Mouse (Mus musculus) forebrain, embryonic 16.5 days (tissue): Measurements from ENCODE around the gene Tmem132e. TPM values are rescaled to one million over a fixed set of nuclear protein-coding genes. Genes with fewer than 3 reads are reported as not detected.

Source experiments
- ATAC-seq: fragments of 200-750 bp; cut with Nextera tagmentation; 2 replicates; pipeline ENCODE4 v1.8.0; 2017; ENCODE audit warnings: mild to moderate bottlenecking, moderate library complexity
- H3K27ac ChIP-seq: fragments of 300-500 bp; sonication (generic); 2 replicates; pipeline ENCODE4 v1.5.1; 2014; ENCODE audit warnings: low read length, control low read depth
- H3K27me3 ChIP-seq: fragments of 300-500 bp; sonication (generic); replicated peaks from 2 replicates; pipeline ENCODE4 v1.6.1; 2014; ENCODE audit warnings: low read length; ENCODE audit not compliant: control insufficient read depth, insufficient read depth
- H3K36me3 ChIP-seq: fragments of 300-500 bp; sonication (generic); 2 replicates; pipeline ENCODE4 v1.6.1; 2014; ENCODE audit not compliant: control insufficient read depth, insufficient read depth
- H3K4me1 ChIP-seq: fragments of 300-500 bp; sonication (generic); replicated peaks from 2 replicates; pipeline ENCODE4 v1.6.1; 2014; ENCODE audit warnings: low read length; ENCODE audit not compliant: control insufficient read depth, insufficient read depth
- H3K4me2 ChIP-seq: fragments of 300-500 bp; sonication (generic); 2 replicates; pipeline ENCODE4 v1.6.1; 2014; ENCODE audit warnings: mild to moderate bottlenecking, low read length, control low read depth
- H3K4me3 ChIP-seq: fragments of 300-500 bp; sonication (generic); replicated peaks from 2 replicates; pipeline ENCODE4 v1.5.1; 2014; ENCODE audit warnings: mild to moderate bottlenecking, low read length, control low read depth
- H3K9ac ChIP-seq: fragments of 300-500 bp; sonication (generic); replicated peaks from 2 replicates; pipeline ENCODE4 v1.6.1; 2014; ENCODE audit warnings: low read depth, low read length, control low read depth
- H3K9me3 ChIP-seq: fragments of 300-500 bp; sonication (generic); 2 replicates; pipeline ENCODE4 v1.6.1; 2016; ENCODE audit warnings: low read length; ENCODE audit not compliant: control insufficient read depth
- WGBS: fragments of 180-500 bp; shearing (Covaris S2); extraction: QIAGEN DNeasy Blood & Tissue Kit; methylation state at CpG from one replicate; pipeline ENCODE4 v1.1.7; 2014; 5-methylcytosine and 5-hydroxymethylcytosine counted together
- polyA plus RNA-seq: library from polyadenylated mRNA; unstranded; fragments of >200 nt; fragmentation: Nextera tagmentation; extraction: Ambion mirVana; gene quantifications from 2 replicates; pipeline ENCODE4 v1.2.1, GENCODE M21; 2015

Tmem132e gene
- polyA plus RNA-seq = 0.82 and 1.4 TPM in 2 replicates

DNA sequence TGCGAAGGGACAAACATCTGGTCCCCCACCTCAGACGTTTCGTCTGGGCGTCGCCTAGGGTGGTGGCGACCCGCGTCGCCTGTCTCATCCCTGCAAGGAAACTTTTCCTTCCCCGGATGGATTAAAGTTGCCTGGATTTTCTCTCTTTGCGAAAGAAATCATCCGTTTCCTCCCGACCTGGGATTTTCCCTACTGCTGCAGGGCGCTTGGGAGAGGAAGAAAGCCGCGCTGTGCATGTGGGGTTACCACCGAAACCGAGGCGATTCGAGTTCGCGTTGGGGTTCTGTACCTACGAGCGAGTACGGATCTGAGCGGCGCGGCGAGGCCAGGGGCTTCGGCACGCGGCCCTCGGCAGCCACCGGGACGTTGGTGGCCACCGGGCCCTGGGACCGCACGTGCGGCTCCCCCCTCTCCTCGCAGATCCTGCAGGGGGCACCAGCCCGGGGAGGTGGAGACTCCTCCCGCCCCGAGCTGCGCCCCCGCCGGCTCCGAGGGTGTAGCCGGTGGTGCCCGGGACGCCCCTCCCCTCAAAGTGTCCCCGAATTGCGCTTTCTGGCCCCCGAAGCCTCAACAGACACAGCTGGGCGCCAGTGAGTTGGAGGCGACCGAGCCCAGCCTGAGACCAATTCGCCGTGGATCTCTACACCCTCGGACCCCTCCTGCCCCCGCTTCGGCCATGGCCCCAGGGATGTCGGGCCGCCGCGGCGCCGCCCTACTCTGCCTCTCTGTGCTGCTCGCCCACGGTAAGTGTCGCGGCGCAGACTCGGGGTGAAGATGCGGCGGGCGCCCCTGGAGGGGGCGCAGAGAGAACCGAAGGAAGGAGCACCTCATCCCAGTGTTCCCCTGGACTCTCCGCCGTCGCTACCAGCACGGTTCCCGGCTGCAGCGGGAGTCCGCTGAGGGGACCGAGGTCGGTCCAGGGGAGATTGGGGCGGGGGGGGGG lies at the start of gene Tmem132e:
Gene Tmem132e, plus strand, starts transcription at position 530 of the 943 bp plus-strand sequence.
- Histone ChIP-seq H3K36me3 (no peaks in the 10 kb centered on the region), H3K9me3 (no peaks in the 10 kb centered on the region), H3K27me3 (peaks cover 24% of the 10 kb centered on the region), H3K4me1 (peaks cover 28% of the 10 kb centered on the region), H3K4me2 (peak within 1 kb of the TSS; percentile 99), H3K27ac (no peak within 1 kb of the TSS), H3K9ac (peak within 1 kb of the TSS; percentile 65), H3K4me3 (peak within 1 kb of the TSS; percentile 66)
- peak; percentile 19; the same call in 1 of the 2 replicates for ATAC-seq
- WGBS = under 1% methylated on average over 86 of the region's 88 CpGs

DNA sequence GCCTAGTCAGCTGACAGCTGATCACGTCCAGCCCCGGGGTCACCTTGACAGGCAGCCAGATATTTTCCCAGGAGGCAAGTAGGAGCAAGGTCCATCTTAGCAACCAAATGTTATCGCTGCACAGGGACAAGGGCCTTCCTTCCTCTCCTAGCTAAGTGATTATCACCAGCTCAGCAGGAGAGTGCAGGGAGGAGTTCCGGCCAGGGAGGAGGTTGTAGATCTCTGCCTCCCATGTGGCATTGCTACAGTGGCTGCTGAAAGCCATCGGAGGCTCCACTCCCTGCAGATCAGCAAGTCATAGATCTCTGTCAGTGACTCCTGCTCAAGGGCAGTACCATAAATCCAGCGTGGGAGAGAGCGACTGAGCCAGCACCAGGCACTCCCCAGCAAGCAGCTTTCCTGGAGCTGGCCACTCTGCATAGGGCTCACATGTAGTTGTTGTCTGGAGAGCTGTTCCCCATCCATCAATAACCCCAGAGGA lies 48.7 kb upstream of the Tmem132e start:
- 38% methylated on average over 7 of the region's 7 CpGs for WGBS
- no peak overlapping the region for H3K9ac ChIP-seq
- no peaks in the 10 kb centered on the region for H3K4me1 ChIP-seq
- H3K36me3 ChIP-seq = no peaks in the 10 kb centered on the region
- no peaks in the 10 kb centered on the region for H3K9me3 ChIP-seq
- ATAC-seq = no peak
- no peaks in the 10 kb centered on the region for H3K27me3 ChIP-seq
- H3K4me3 ChIP-seq = no peak overlapping the region
- H3K4me2 ChIP-seq = no peak overlapping the region
- H3K27ac ChIP-seq = no peak overlapping the region

DNA sequence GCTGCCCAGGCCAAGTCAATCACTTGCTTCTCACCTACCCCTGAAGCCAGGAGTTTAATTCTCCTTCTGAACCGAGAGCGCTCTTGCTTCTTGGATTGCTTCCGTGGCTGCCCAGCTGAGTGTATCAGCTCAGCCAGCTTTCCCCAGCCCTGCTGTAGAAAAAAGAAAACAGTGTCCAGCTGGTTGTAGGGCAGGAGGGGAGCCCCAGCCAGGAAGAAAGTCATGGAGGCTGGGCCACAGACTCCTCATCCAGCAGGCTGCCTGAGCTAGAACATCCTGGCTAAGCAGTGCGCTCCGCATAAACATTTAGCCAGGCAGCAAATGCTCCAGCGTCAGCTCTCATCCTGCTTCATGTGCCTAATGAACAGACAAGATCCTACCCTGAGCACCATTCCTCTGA lies 48.3 kb upstream of the Tmem132e start:
- H3K4me1 ChIP-seq = no peaks in the 10 kb centered on the region
- H3K27me3 ChIP-seq = no peaks in the 10 kb centered on the region
- no peak overlapping the region for H3K9ac ChIP-seq
- no peak overlapping the region for H3K4me2 ChIP-seq
- H3K4me3 ChIP-seq = no peak overlapping the region
- WGBS = 59% methylated on average over 6 of the region's 6 CpGs
- no peaks in the 10 kb centered on the region for H3K36me3 ChIP-seq
- H3K9me3 ChIP-seq = no peaks in the 10 kb centered on the region
- ATAC-seq = no peak
- H3K27ac ChIP-seq = no peak overlapping the region

DNA sequence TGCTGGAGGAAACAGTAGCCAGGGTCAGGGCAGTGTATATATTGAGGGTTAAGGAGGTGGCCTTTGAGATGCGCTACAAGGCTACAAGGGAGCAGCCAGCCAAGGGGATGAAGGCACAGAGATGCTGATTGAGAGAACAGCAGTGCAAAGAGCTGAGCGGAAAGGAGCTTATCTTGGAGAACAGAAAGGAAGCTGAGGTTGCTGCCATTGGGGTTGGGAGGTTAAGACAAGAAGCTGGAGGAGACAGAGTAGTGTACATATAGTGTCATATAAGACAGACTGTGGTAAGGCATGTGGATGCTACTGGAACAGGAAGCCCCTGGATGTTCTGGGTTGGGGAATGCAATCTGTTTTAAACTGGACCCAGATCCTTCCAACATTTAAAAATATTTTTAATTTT lies 47.8 kb upstream of the Tmem132e start:
- Histone ChIP-seq H3K4me2 (no peak overlapping the region), H3K9ac (no peak overlapping the region), H3K27me3 (no peaks in the 10 kb centered on the region), H3K4me3 (no peak overlapping the region), H3K27ac (no peak overlapping the region), H3K36me3 (no peaks in the 10 kb centered on the region), H3K4me1 (no peaks in the 10 kb centered on the region), H3K9me3 (no peaks in the 10 kb centered on the region)
- ATAC-seq = no peak
- WGBS = 71% methylated on average over 2 of the region's 2 CpGs

DNA sequence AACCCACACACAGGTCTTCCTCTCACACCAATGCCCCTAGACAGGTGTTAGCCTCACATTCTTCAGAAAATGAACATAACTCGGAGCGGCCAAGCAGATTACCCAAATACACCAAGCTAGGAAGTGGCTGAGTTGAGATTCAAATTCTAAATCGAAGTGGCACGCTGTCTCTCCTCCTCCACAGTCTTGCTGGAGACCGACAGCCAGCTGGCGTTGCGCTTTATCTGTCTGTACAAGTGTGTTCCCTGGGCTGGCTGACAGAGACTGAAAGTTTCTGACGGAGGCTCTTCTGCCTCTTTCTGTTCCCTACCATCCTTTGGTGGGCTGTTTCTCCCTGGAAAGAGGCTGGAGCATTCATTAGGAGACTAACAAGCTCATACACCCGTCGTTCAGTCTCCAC lies 37.7 kb upstream of the Tmem132e start:
- Histone ChIP-seq H3K36me3 (no peaks in the 10 kb centered on the region), H3K4me2 (no peak overlapping the region), H3K4me3 (no peak overlapping the region), H3K4me1 (no peaks in the 10 kb centered on the region), H3K9ac (no peak overlapping the region), H3K27me3 (no peaks in the 10 kb centered on the region), H3K27ac (no peak overlapping the region), H3K9me3 (no peaks in the 10 kb centered on the region)
- no peak for ATAC-seq
- 77% methylated on average over 10 of the region's 10 CpGs for WGBS

DNA sequence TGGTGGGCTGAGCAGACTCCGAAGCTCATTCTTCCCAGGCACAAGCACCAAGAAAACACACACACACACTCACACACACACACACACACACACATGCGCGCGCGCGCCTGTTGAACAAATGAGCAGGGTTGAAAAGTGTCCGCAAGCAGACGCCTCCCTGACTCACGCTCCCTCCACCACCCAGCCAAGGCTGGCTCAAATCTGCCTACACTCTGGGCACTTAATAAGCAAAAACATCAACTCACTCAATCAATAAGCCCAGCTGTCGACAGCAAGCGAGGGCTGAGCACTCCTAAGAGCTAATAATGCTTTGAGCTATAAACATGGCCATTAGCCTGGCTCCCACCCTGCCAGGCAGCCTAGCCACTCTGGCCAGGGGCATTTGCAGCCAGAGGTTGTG lies 18.5 kb upstream of the Tmem132e start:
- no peak overlapping the region for H3K27ac ChIP-seq
- ATAC-seq = peak; percentile 38; the same call in 1 of the 2 replicates
- H3K4me1 ChIP-seq = peaks cover 2% of the 10 kb centered on the region; the same call in 1 of the 2 replicates
- H3K4me2 ChIP-seq = no peak overlapping the region
- H3K27me3 ChIP-seq = no peaks in the 10 kb centered on the region
- no peaks in the 10 kb centered on the region for H3K36me3 ChIP-seq
- WGBS = 48% methylated on average over 11 of the region's 11 CpGs
- no peak overlapping the region for H3K4me3 ChIP-seq
- no peaks in the 10 kb centered on the region for H3K9me3 ChIP-seq
- no peak overlapping the region for H3K9ac ChIP-seq

DNA sequence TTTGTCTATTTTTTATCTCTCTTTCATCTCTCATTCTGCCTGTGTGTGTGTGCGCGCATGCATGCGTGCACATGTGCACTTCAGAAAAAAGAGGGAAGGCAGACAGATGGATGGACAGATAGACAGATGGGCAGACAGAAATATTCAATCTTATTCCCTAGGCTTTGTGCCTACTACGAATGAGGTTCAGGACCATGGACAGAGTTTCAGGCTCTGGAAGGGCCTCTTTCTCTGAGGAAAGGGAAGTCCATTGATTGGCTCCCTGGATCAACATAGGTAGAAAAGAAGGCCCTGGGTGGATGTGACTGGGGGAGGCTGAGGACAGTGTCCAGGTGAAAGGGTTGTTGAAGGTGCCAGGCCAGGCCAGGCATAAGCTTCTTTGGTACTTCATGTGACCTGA lies 17.1 kb upstream of the Tmem132e start:
- no peak overlapping the region for H3K27ac ChIP-seq
- no peak overlapping the region for H3K9ac ChIP-seq
- no peaks in the 10 kb centered on the region for H3K27me3 ChIP-seq
- no peaks in the 10 kb centered on the region for H3K36me3 ChIP-seq
- ATAC-seq = no peak
- 66% methylated on average over 4 of the region's 4 CpGs for WGBS
- no peaks in the 10 kb centered on the region for H3K9me3 ChIP-seq
- H3K4me2 ChIP-seq = no peak overlapping the region
- H3K4me1 ChIP-seq = peaks cover 2% of the 10 kb centered on the region; the same call in 1 of the 2 replicates
- H3K4me3 ChIP-seq = no peak overlapping the region

DNA sequence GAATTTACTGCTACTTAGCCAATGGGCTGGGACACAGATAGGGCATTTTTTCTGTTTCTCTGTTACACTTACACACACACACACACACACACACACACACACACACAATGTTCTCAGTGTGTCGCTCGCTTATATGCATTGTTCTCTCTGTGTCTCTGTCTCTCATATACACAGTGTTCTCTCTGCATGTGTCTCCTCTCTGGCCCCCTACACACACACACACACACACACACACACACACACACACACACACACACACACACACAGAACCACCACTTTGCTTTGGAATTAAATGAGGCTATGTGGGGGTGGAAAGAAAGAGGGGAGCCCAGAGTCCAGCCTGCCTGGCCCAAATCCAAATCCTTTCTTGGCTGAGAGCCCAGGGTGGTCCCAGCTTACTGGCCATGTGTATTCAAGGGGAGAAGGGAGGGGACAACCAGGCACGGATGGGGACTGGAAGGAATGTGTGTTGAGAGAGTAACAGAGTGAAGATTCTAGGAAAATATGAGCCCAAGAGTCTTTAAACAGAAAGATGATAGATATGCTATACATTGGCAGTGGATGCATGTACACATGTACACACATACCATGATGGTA lies 8.0 kb upstream of the Tmem132e start:
- Histone ChIP-seq H3K9me3 (no peaks in the 10 kb centered on the region), H3K4me2 (no peak overlapping the region), H3K9ac (no peak overlapping the region), H3K4me3 (no peak overlapping the region), H3K36me3 (no peaks in the 10 kb centered on the region), H3K27me3 (peaks cover 7% of the 10 kb centered on the region; the same call in 1 of the 2 replicates), H3K27ac (no peak overlapping the region), H3K4me1 (peaks cover 10% of the 10 kb centered on the region)
- WGBS = 5% methylated on average over 3 of the region's 3 CpGs
- ATAC-seq = peak; percentile 87

DNA sequence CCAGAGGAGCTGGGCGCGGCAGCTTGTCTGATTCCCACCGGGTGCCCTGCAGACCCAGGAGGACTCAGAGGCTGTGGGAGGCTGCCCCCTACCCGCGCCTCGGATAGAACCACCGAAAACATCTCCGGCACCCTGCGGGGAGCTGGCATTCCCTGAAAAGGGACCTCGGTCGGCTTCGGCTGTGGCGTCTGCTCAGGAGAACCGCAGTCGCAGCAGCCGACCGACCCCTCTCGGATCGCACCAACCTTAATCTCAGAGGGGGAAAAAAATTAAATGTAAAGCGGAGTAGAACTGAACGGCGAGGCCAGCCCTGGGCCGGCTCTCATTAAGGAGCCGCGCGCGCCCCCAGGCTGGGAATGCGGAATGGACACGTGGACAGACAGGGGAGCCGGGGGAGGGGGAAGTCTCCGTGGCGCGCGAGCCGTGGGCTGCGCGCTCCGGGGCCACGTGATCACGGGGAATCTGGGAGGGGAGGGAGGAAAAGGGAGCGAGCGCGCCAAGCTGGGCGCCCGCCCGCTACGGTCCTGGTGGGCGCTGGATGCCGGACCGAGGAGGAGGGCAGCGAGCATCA lies 1.6 kb upstream of the Tmem132e start:
- peak overlapping the region; percentile 99 for H3K4me2 ChIP-seq
- H3K4me3 ChIP-seq = peak overlapping the region; percentile 66
- H3K36me3 ChIP-seq = no peaks in the 10 kb centered on the region
- H3K27ac ChIP-seq = no peak overlapping the region
- H3K9me3 ChIP-seq = no peaks in the 10 kb centered on the region
- peak; percentile 81 for ATAC-seq
- peaks cover 27% of the 10 kb centered on the region for H3K27me3 ChIP-seq
- WGBS = under 1% methylated on average over 51 of the region's 51 CpGs
- peak overlapping the region; percentile 65 for H3K9ac ChIP-seq
- peaks cover 28% of the 10 kb centered on the region for H3K4me1 ChIP-seq
